Mouse (Mus musculus) myocyte (in vitro differentiated cells): Measurements from ENCODE around the gene Smap2.

Experiments used
- E2F4 ChIP-seq: IDR thresholded peaks from one replicate; pipeline ENCODE4 v1.6.1; 2011; ENCODE audit warnings: mild to moderate bottlenecking, control low read depth, moderate library complexity; ENCODE audit not compliant: insufficient read depth
- POLR2A ChIP-seq: IDR thresholded peaks from one replicate; pipeline ENCODE4 v1.6.1; 2011; ENCODE audit warnings: low read depth, mild to moderate bottlenecking, control low read depth, moderate library complexity; ENCODE audit not compliant: insufficient read length

- no peak for TF ChIP-seq POLR2A
- no peak for TF ChIP-seq E2F4
These were observed 3.2 kb upstream of the Smap2 start for GRCm38 (mm10) chr4:121020040-121020790.
